In genomic region chr17:64916657-64917056, GRCm38 (mm10) we compare ENCODE assay signal across 9 mouse cellular contexts.
DNase-seq lines count a peak whose midpoint lies in the region; ATAC-seq and TF ChIP-seq lines count a peak whose summit lies in the region.
"Had no signal": no experiment of that assay in that cellular context is flagged by ENCODE, and none has a peak within 500 bp of the region (broad histone marks: within the 10 kb centered on the region; RNA-seq: fewer than 3 reads in every experiment).

No protein-coding gene starts in this region.

- H3K9ac ChIP-seq in ES-E14 (ENCODE audit: insufficient read depth, low read depth, low read length, poor library complexity, severe bottlenecking), result no peak overlapping the region
- H3K9ac ChIP-seq in embryonic facial prominence, embryonic 12.5 days, result no peak overlapping the region
- H3K9ac ChIP-seq in limb, embryonic 11.5 days (ENCODE audit: low read length), result no peak overlapping the region
- H3K9ac ChIP-seq: heart, embryonic 15.5 days had no signal

- H3K4me1 ChIP-seq in kidney, adult 2 months (ENCODE audit: control insufficient read depth, insufficient read depth, low read length), result peaks cover 3% of the 10 kb centered on the region; the same call in 1 of the 2 replicates
- H3K4me1 ChIP-seq in ES-E14 (ENCODE audit: control insufficient read depth in 2 of 2, insufficient read depth in 2 of 2, low read length in 2 of 2, poor library complexity in 1 of 2), result peaks cover 2 to 4% of the 10 kb centered on the region in 2 experiments; a peak in 3 of 4 replicates
- peaks cover 26% of the 10 kb centered on the region for H3K4me1 ChIP-seq in embryonic facial prominence, embryonic 12.5 days
- H3K4me1 ChIP-seq in limb, embryonic 11.5 days (ENCODE audit: control insufficient read depth, insufficient read depth, low read length), result peaks cover 14% of the 10 kb centered on the region

- no peaks in the 10 kb centered on the region for H3K27me3 ChIP-seq in kidney, adult 2 months (replicated peaks; ENCODE audit: control insufficient read depth, insufficient read depth, low read length)
- no peaks in the 10 kb centered on the region for H3K27me3 ChIP-seq in embryonic facial prominence, embryonic 12.5 days
- no peaks in the 10 kb centered on the region for H3K27me3 ChIP-seq in limb, embryonic 11.5 days (ENCODE audit: control insufficient read depth, insufficient read depth, low read length)

- no peak overlapping the region for H3K4me2 ChIP-seq in embryonic facial prominence, embryonic 12.5 days (replicated peaks)
- no peak overlapping the region for H3K4me2 ChIP-seq in limb, embryonic 11.5 days (ENCODE audit: low read depth, severe bottlenecking)
- H3K4me2 ChIP-seq: heart, embryonic 15.5 days had no signal

- H3K36me3 ChIP-seq in kidney, adult 2 months (ENCODE audit: control insufficient read depth, insufficient read depth, low read length), result no peaks in the 10 kb centered on the region
- H3K36me3 ChIP-seq in ES-E14 (ENCODE audit: control insufficient read depth, insufficient read depth, low read length, poor library complexity, severe bottlenecking), result no peaks in the 10 kb centered on the region
- H3K36me3 ChIP-seq in embryonic facial prominence, embryonic 12.5 days, result no peaks in the 10 kb centered on the region
- no peaks in the 10 kb centered on the region for H3K36me3 ChIP-seq in limb, embryonic 11.5 days (ENCODE audit: control insufficient read depth, insufficient read depth, low read length)
- H3K36me3 ChIP-seq: heart, embryonic 15.5 days had no signal

- WGBS in kidney, adult 2 months, result 82% methylated on average over 6 of the region's 6 CpGs
- WGBS in embryonic facial prominence, embryonic 12.5 days, result 52% methylated on average over 6 of the region's 6 CpGs
- WGBS in limb, embryonic 11.5 days, result 46% methylated on average over 6 of the region's 6 CpGs

- intact Hi-C loops in left cerebral cortex, postnatal 10 days (cut with DNase I), result loop anchor here (5.0 kb wide), 1 partner anchor 121 kb away; no protein-coding TSS in a partner anchor

- no peak overlapping the region for H3K27ac ChIP-seq in kidney, adult 2 months (ENCODE audit: insufficient read depth, low read depth, low read length)
- H3K27ac ChIP-seq in ES-E14 (ENCODE audit: insufficient read depth, low read depth, low read length, poor library complexity, severe bottlenecking), result no peak overlapping the region
- H3K27ac ChIP-seq in embryonic facial prominence, embryonic 12.5 days, result peak overlapping the region; percentile 41; the same call in 1 of the 2 replicates
- no peak overlapping the region for H3K27ac ChIP-seq in limb, embryonic 11.5 days (replicated peaks; ENCODE audit: low read depth, low read length)
- H3K27ac ChIP-seq: heart, embryonic 15.5 days had no signal

- TF ChIP-seq POLR2A in kidney, adult 2 months (IDR thresholded peaks at IDR 0.05; ENCODE audit: low read depth, low read length), result no peak

- in situ Hi-C loops in ES-E14 (cut with MboI; ENCODE audit: low sequenced_read_pairs in 2 of 2, unreplicated experiment in 2 of 2), result no loop called here

- no peak for DNase-seq in kidney, adult 2 months
- DNase-seq in kidney, adult 11 months, result no peak
- peak; percentile 82 for DNase-seq in ES-E14 (ENCODE audit: low read depth, low spot score)
- DNase-seq in limb, embryonic 11.5 days (ENCODE audit: low spot score), result peak; percentile 60
- DNase-seq in left cerebral cortex, postnatal 10 days (ENCODE audit: extremely low spot score in 1 of 2, low spot score in 2 of 2), result no peak
- no peak for DNase-seq in frontal cortex, postnatal 25 days (ENCODE audit: low spot score in 2 of 2)
- DNase-seq in urinary bladder, postnatal 10 days (ENCODE audit: low spot score), result no peak

- peak; percentile 30; the same call in 1 of the 2 replicates for TF ChIP-seq CTCF in kidney, adult 2 months (conservative IDR thresholded peaks at IDR 0.05; ENCODE audit: insufficient read depth, insufficient read length, low read depth, low read length)

- H3K4me3 ChIP-seq in kidney, adult 2 months (ENCODE audit: insufficient read depth, low read depth, low read length), result no peak overlapping the region
- no peak overlapping the region for H3K4me3 ChIP-seq in ES-E14 (ENCODE audit: insufficient read depth in 1 of 2, low read depth in 1 of 2, low read length in 2 of 2, poor library complexity in 1 of 2, severe bottlenecking in 1 of 2)
- H3K4me3 ChIP-seq in embryonic facial prominence, embryonic 12.5 days, result no peak overlapping the region
- no peak overlapping the region for H3K4me3 ChIP-seq in limb, embryonic 11.5 days (ENCODE audit: low read depth, low read length)
- H3K4me3 ChIP-seq: heart, embryonic 15.5 days had no signal

- no peaks in the 10 kb centered on the region for H3K9me3 ChIP-seq in ES-E14 (ENCODE audit: control insufficient read depth, insufficient read depth, low read depth, low read length)
- no peaks in the 10 kb centered on the region for H3K9me3 ChIP-seq in embryonic facial prominence, embryonic 12.5 days
- H3K9me3 ChIP-seq in limb, embryonic 11.5 days (ENCODE audit: control insufficient read depth, low read length), result no peaks in the 10 kb centered on the region
- H3K9me3 ChIP-seq: heart, embryonic 15.5 days had no signal

- 0 out of 2 replicates have a peak, but pooled peaks have one; percentile 12 for ATAC-seq in embryonic facial prominence, embryonic 12.5 days (ENCODE audit: insufficient number of reproducible peaks, insufficient read depth, low FRiP score, low TSS enrichment)
- no peak for ATAC-seq in limb, embryonic 11.5 days (ENCODE audit: insufficient number of reproducible peaks, low FRiP score, low TSS enrichment, low read depth)

TF ChIP-seq in ES-E14, 5 proteins besides CTCF, POLR2A, EP300 and RAD21:
- TF ChIP-seq ZC3H11A (IDR thresholded peaks at IDR 0.05; ENCODE audit: borderline replicate concordance, low read depth, low read length) (peak; percentile 11; the same call in 1 of the 2 replicates), ZNF384 (IDR thresholded peaks at IDR 0.05; ENCODE audit: low read depth, low read length) (0 out of 2 replicates have a peak, but pooled peaks have one; percentile 41), HCFC1 (IDR thresholded peaks at IDR 0.05; ENCODE audit: borderline replicate concordance, insufficient read depth, low read length) (no peak)

Comparison
In these comparisons a context has a peak if more than half of its experiments do, and no peak if none do; other contexts are left out.
1. DNase-seq: peak in ES-E14 (single experiment) and limb, embryonic 11.5 days (single experiment); none in kidney, adult 2 months (single experiment), kidney, adult 11 months (single experiment), left cerebral cortex, postnatal 10 days (0 of 2), frontal cortex, postnatal 25 days (0 of 2) and urinary bladder, postnatal 10 days (single experiment).